Mouse (Mus musculus): Measurements from ENCODE around the gene Gm20388. TPM values are rescaled to one million over a fixed set of nuclear protein-coding genes. Genes with fewer than 3 reads are reported as not detected.
"Not testable (repeated sequence)": the region's sequence is repeated elsewhere in the genome, so short reads cannot be mapped to it uniquely, and the experiment has no call there.

The Gm20388 gene
- polyA plus RNA-seq, 1 experiment from 2014 or later: 5.5 TPM

- Histone ChIP-seq H3K4me1 (peaks cover 31% of the 10 kb centered on the region), H3K4me3 (no peak overlapping the region), H3K9me3 (no peaks in the 10 kb centered on the region), H3K9ac (no peak overlapping the region), H3K27me3 (no peaks in the 10 kb centered on the region), H3K4me2 (no peak overlapping the region), H3K36me3 (no peaks in the 10 kb centered on the region), H3K27ac (no peak overlapping the region)
- 78% methylated on average over 14 of the region's 14 CpGs for WGBS
- ATAC-seq (ENCODE audit: borderline replicate concordance, extremely low read depth, low FRiP score, low TSS enrichment): no peak
Measured at GRCm38 (mm10) chr8:121654966-121655494, 1744.4 kb downstream of the Gm20388 start.

- Histone ChIP-seq H3K27me3 (no peaks in the 10 kb centered on the region), H3K4me2 (no peak overlapping the region), H3K9me3 (no peaks in the 10 kb centered on the region), H3K9ac (no peak overlapping the region), H3K27ac (no peak overlapping the region), H3K4me1 (peaks cover 26% of the 10 kb centered on the region), H3K36me3 (no peaks in the 10 kb centered on the region), H3K4me3 (no peak overlapping the region)
- 68% methylated on average over 15 of the region's 15 CpGs for WGBS
- ATAC-seq (ENCODE audit: borderline replicate concordance, extremely low read depth, low FRiP score, low TSS enrichment): no peak
Measured at GRCm38 (mm10) chr8:121660602-121661001, 1750.0 kb downstream of the Gm20388 start.

DNA sequence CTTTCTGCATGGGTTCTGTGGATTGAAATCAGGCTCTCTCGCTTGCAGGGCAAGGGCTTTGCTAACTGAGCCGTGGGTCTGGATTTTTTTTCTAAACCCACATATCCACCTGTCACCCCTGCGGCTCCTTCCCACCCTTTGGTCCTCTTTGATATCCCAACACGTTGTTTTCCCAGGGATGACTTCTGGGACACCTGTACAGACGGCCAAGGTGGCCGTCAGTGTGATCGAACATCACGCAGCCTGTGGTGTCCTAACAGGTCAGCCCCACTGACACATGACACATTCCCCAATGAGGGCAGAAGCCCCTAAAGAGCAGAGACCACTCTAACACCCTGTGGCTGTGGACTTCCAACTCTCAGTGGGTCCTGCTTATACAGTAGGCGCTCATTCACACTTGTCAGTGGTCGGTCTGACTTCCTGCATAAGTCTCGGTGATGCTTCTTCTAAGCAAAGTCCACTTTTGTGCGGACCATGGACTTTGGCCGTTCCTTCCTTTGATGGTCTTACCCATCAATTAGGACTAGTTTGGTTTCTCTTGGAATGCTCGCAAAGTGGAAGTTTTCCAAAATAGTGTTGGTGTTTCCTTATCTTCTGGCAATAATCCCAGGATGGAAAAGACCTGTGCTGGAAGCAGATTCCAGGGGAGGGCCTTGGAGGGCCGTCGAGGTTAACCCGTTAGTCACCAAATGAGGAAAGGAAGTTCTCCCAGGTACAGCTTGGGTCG, 1751.2 kb downstream of the Gm20388 start:
- H3K27ac ChIP-seq: no peak overlapping the region
- H3K9me3 ChIP-seq: no peaks in the 10 kb centered on the region
- H3K36me3 ChIP-seq: no peaks in the 10 kb centered on the region
- no peaks in the 10 kb centered on the region for H3K27me3 ChIP-seq
- peaks cover 30% of the 10 kb centered on the region for H3K4me1 ChIP-seq
- no peak overlapping the region for H3K4me2 ChIP-seq
- H3K9ac ChIP-seq: no peak overlapping the region
- no peak for ATAC-seq (ENCODE audit: borderline replicate concordance, extremely low read depth, low FRiP score, low TSS enrichment)
- WGBS: 50% methylated on average over 18 of the region's 18 CpGs
- no peak overlapping the region for H3K4me3 ChIP-seq

DNA sequence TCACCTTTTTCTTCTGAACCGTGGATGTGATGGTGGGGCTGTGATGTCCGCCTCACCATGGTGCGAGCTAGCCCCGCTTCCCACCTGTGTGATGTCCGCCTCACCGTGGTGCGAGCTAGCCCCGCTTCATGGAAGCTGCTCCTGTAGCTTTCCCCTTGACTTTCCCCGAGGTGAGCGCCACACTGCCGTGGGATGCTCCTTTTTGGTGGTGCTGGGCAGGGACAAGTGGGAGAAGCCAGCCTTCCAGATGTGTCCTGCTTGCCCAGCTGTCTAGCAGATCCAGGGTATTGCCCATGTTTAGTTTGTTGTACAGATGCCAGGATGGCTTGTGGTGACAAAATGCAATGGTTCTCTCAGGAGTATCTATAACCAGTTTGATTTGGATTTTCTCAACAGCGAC, 1752.5 kb downstream of the Gm20388 start:
- Histone ChIP-seq H3K4me3 (no peak overlapping the region), H3K36me3 (no peaks in the 10 kb centered on the region), H3K27me3 (no peaks in the 10 kb centered on the region), H3K4me1 (peaks cover 27% of the 10 kb centered on the region), H3K27ac (no peak overlapping the region), H3K9me3 (no peaks in the 10 kb centered on the region), H3K9ac (no peak overlapping the region), H3K4me2 (no peak overlapping the region)
- no peak for ATAC-seq (ENCODE audit: borderline replicate concordance, extremely low read depth, low FRiP score, low TSS enrichment)
- WGBS: 92% methylated on average over 12 of the region's 12 CpGs

GRCm38 (mm10) chr8:121665329-121665728, 1754.7 kb downstream of the Gm20388 start:
- 3% methylated on average over 16 of the region's 16 CpGs for WGBS
- Histone ChIP-seq H3K4me2 (peak overlapping the region; percentile 52), H3K9me3 (no peaks in the 10 kb centered on the region), H3K9ac (peak overlapping the region; percentile 21), H3K4me3 (peak overlapping the region; percentile 10), H3K4me1 (peaks cover 41% of the 10 kb centered on the region), H3K27ac (peak overlapping the region; percentile 91), H3K36me3 (no peaks in the 10 kb centered on the region), H3K27me3 (no peaks in the 10 kb centered on the region)
- peak; percentile 85 for ATAC-seq (ENCODE audit: borderline replicate concordance, extremely low read depth, low FRiP score, low TSS enrichment)

- not testable (repeated sequence) for H3K36me3 ChIP-seq; H3K9ac ChIP-seq; H3K4me2 ChIP-seq; H3K27me3 ChIP-seq; ATAC-seq (ENCODE audit: borderline replicate concordance, extremely low read depth, low FRiP score, low TSS enrichment); H3K4me3 ChIP-seq; H3K9me3 ChIP-seq
- 0 out of 2 replicates have a peak overlapping the region, but pooled peaks have one; percentile 35 for H3K27ac ChIP-seq
- WGBS: 71% methylated on average over 9 of the region's 9 CpGs
- H3K4me1 ChIP-seq: peaks cover 38% of the 10 kb centered on the region
Measured at GRCm38 (mm10) chr8:121667936-121668500, 1757.4 kb downstream of the Gm20388 start.

- Histone ChIP-seq H3K4me1 (peaks cover 39% of the 10 kb centered on the region), H3K27me3 (no peaks in the 10 kb centered on the region)
Measured at GRCm38 (mm10) chr8:121668553-121668952, 1757.9 kb downstream of the Gm20388 start.

GRCm38 (mm10) chr8:121669208-121669607, 1758.6 kb downstream of the Gm20388 start:
- Histone ChIP-seq H3K4me3 (no peak overlapping the region), H3K27me3 (no peaks in the 10 kb centered on the region), H3K36me3 (no peaks in the 10 kb centered on the region), H3K4me1 (peaks cover 39% of the 10 kb centered on the region), H3K9ac (no peak overlapping the region), H3K9me3 (no peaks in the 10 kb centered on the region), H3K27ac (peak overlapping the region; percentile 15; the same call in 1 of the 2 replicates), H3K4me2 (no peak overlapping the region)
- ATAC-seq (ENCODE audit: borderline replicate concordance, extremely low read depth, low FRiP score, low TSS enrichment): no peak
- WGBS: 21% methylated on average over 8 of the region's 8 CpGs

More at GRCm38 (mm10) chr8:121668553-121668952, 1757.9 kb downstream of the Gm20388 start:
- WGBS: 38% methylated on average over 6 of the region's 6 CpGs
- Histone ChIP-seq H3K4me2 (no peak overlapping the region), H3K9ac (no peak overlapping the region), H3K27ac (peak overlapping the region; percentile 35; the same call in 1 of the 2 replicates), H3K4me3 (no peak overlapping the region), H3K36me3 (no peaks in the 10 kb centered on the region), H3K9me3 (no peaks in the 10 kb centered on the region)
- ATAC-seq (ENCODE audit: borderline replicate concordance, extremely low read depth, low FRiP score, low TSS enrichment): no peak

- Histone ChIP-seq H3K4me3 (no peak overlapping the region), H3K36me3 (no peaks in the 10 kb centered on the region), H3K4me2 (no peak overlapping the region), H3K9ac (no peak overlapping the region), H3K9me3 (no peaks in the 10 kb centered on the region), H3K4me1 (peaks cover 25% of the 10 kb centered on the region; the same call in 1 of the 2 replicates), H3K27me3 (no peaks in the 10 kb centered on the region), H3K27ac (no peak overlapping the region)
- WGBS: 33% methylated on average over 4 of the region's 4 CpGs
- ATAC-seq (ENCODE audit: borderline replicate concordance, extremely low read depth, low FRiP score, low TSS enrichment): peak; percentile 29; the same call in 1 of the 2 replicates
Measured at GRCm38 (mm10) chr8:121673153-121673552, 1762.5 kb downstream of the Gm20388 start.

- peaks cover 17% of the 10 kb centered on the region; the same call in 1 of the 2 replicates for H3K4me1 ChIP-seq
- no peaks in the 10 kb centered on the region for H3K27me3 ChIP-seq
- no peak for ATAC-seq (ENCODE audit: borderline replicate concordance, extremely low read depth, low FRiP score, low TSS enrichment)
- WGBS: 60% methylated on average over 5 of the region's 5 CpGs
- no peaks in the 10 kb centered on the region for H3K36me3 ChIP-seq
- H3K27ac ChIP-seq: no peak overlapping the region
- H3K4me2 ChIP-seq: no peak overlapping the region
- no peaks in the 10 kb centered on the region for H3K9me3 ChIP-seq
- H3K9ac ChIP-seq: no peak overlapping the region
- no peak overlapping the region for H3K4me3 ChIP-seq
Measured at GRCm38 (mm10) chr8:121673917-121674316, 1763.3 kb downstream of the Gm20388 start.

GRCm38 (mm10) chr8:121674524-121674923, 1763.9 kb downstream of the Gm20388 start:
- H3K36me3 ChIP-seq: no peaks in the 10 kb centered on the region
- no peak overlapping the region for H3K4me2 ChIP-seq
- no peak overlapping the region for H3K27ac ChIP-seq
- H3K9ac ChIP-seq: no peak overlapping the region
- no peak for ATAC-seq (ENCODE audit: borderline replicate concordance, extremely low read depth, low FRiP score, low TSS enrichment)
- no peaks in the 10 kb centered on the region for H3K9me3 ChIP-seq
- no peaks in the 10 kb centered on the region for H3K27me3 ChIP-seq
- H3K4me3 ChIP-seq: no peak overlapping the region
- WGBS: 55% methylated on average over 5 of the region's 5 CpGs
- peaks cover 11% of the 10 kb centered on the region; the same call in 1 of the 2 replicates for H3K4me1 ChIP-seq

DNA sequence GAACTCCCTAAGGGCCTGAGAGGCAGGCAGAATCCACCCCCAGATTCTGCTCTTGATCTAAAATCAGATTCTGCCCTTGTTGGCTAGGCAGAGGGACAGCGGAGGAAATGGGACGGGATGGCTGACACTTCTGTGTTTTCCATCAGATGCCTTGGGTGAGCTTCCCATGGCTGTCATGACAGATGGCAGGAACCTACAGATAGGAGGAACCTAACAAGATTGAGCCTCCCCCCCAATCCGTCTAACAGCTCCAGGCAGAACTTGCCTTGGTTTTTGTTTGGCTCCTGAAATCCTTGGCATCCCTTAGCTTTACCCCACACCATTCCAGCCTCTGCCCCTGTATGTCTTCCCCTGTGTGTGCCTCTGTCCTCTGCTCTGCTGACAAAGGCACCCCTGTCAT, 1764.5 kb downstream of the Gm20388 start:
- Histone ChIP-seq H3K36me3 (no peaks in the 10 kb centered on the region), H3K27me3 (no peaks in the 10 kb centered on the region), H3K27ac (no peak overlapping the region), H3K9ac (no peak overlapping the region), H3K4me1 (0 out of 2 replicates have a peak, but pooled peaks cover 11% of the 10 kb centered on the region), H3K4me2 (no peak overlapping the region), H3K4me3 (no peak overlapping the region), H3K9me3 (no peaks in the 10 kb centered on the region)
- WGBS: 70% methylated on average over 3 of the region's 3 CpGs
- no peak for ATAC-seq (ENCODE audit: borderline replicate concordance, extremely low read depth, low FRiP score, low TSS enrichment)

Measured in lung, embryonic 15.5 days (tissue).